8 mouse cellular contexts compared by ENCODE assay signal in the genomic region with DNA sequence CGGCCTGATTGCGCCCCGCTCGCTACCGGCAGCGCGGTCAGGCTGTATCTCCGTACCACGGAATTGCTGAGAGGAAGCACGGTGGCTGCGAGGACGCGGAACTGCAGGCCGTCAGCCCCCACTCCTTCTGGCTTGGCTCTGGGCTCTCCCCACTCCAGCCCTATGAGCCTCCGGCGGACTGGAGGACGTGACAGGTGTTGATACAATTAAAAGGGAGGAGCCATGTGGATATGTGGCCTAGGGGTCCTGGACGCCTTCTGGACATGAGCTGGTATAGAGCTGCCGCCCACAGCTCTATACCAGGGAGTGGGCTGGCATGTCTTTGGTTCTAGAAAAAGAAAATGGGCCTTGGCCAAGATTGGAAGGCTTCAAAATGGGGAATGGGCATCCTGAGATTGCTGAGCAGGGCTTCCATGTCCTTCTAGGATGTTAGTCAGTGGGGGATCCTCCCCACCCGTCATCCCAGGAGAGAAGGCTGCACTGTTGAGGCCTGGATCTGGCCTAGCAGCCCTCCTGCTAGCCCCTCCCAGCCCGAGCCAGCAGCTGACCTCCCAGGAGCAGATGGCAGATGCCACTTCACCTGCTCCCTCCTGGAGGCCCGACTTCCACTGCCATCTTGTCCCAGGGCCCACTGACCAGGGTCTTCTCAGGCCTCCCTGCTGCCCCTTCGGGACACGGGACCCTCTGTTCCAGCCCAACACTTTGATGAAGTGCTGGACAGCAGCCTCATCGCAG. TPM values are rescaled to one million over a fixed set of nuclear protein-coding genes. Genes with fewer than 3 reads are reported as not detected.
DNase-seq lines count a peak whose midpoint lies in the region; ATAC-seq and TF ChIP-seq lines count a peak whose summit lies in the region.

No protein-coding gene starts in this region.

- H3K36me3 ChIP-seq in heart, embryonic 14.5 days (ENCODE audit: control insufficient read depth, insufficient read depth, low read length), result no peaks in the 10 kb centered on the region
- no peaks in the 10 kb centered on the region for H3K36me3 ChIP-seq in E14TG2a.4 (ENCODE audit: insufficient read depth, low read length)
- H3K36me3 ChIP-seq in hindbrain, postnatal 0 days (ENCODE audit: insufficient read depth, low read length), result no peaks in the 10 kb centered on the region
- H3K36me3 ChIP-seq in neural tube, embryonic 12.5 days, result peaks cover 3% of the 10 kb centered on the region; the same call in 1 of the 2 replicates

- H3K9me3 ChIP-seq in heart, embryonic 14.5 days (ENCODE audit: control insufficient read depth, low read length), result no peaks in the 10 kb centered on the region
- H3K9me3 ChIP-seq in E14TG2a.4 (ENCODE audit: low read length), result 0 out of 2 replicates have a peak, but pooled peaks cover 8% of the 10 kb centered on the region
- H3K9me3 ChIP-seq in hindbrain, postnatal 0 days (ENCODE audit: low read length), result no peaks in the 10 kb centered on the region
- no peaks in the 10 kb centered on the region for H3K9me3 ChIP-seq in neural tube, embryonic 12.5 days

- 10% methylated on average over 25 of the region's 25 CpGs for WGBS in heart, embryonic 14.5 days
- WGBS in hindbrain, postnatal 0 days, result 6% methylated on average over 24 of the region's 25 CpGs
- WGBS in neural tube, embryonic 12.5 days, result 7% methylated on average over 25 of the region's 25 CpGs

- no peak for TF ChIP-seq CTCF in E14TG2a.4 (conservative IDR thresholded peaks at IDR 0.05; ENCODE audit: low read length)
- TF ChIP-seq CTCF in hindbrain, postnatal 0 days (IDR thresholded peaks at IDR 0.05; ENCODE audit: low read depth), result 0 out of 2 replicates have a peak, but pooled peaks have one; percentile 15

- H3K9ac ChIP-seq in heart, embryonic 14.5 days (ENCODE audit: low read length), result peak overlapping the region; percentile 70
- H3K9ac ChIP-seq in hindbrain, postnatal 0 days (replicated peaks; ENCODE audit: low read length), result peak overlapping the region; percentile 89
- peak overlapping the region; percentile 87 for H3K9ac ChIP-seq in neural tube, embryonic 12.5 days

- no peak overlapping the region for H3K27ac ChIP-seq in heart, embryonic 14.5 days (replicated peaks in 1 of 2; ENCODE audit: control insufficient read depth in 1 of 2, insufficient read depth in 1 of 2, low read depth in 2 of 2, low read length in 2 of 2)
- H3K27ac ChIP-seq in hindbrain, postnatal 0 days, result peak overlapping the region; percentile 94
- peak overlapping the region; percentile 90 for H3K27ac ChIP-seq in neural tube, embryonic 12.5 days

- H3K4me3 ChIP-seq in heart, embryonic 14.5 days (ENCODE audit: control insufficient read depth in 1 of 2, insufficient read depth in 1 of 2, low read depth in 1 of 2, low read length in 2 of 2), result peak overlapping the region; percentile 41 to 64
- peak overlapping the region; percentile 92 for H3K4me3 ChIP-seq in E14TG2a.4 (replicated peaks; ENCODE audit: low read length)
- peak overlapping the region; percentile 68 for H3K4me3 ChIP-seq in hindbrain, postnatal 0 days (ENCODE audit: low read length)
- peak overlapping the region; percentile 77 for H3K4me3 ChIP-seq in neural tube, embryonic 12.5 days

- peak overlapping the region; percentile 96 for H3K4me2 ChIP-seq in heart, embryonic 14.5 days (ENCODE audit: low read length)
- peak overlapping the region; percentile 75 for H3K4me2 ChIP-seq in hindbrain, postnatal 0 days (ENCODE audit: low read depth, low read length)
- H3K4me2 ChIP-seq in neural tube, embryonic 12.5 days (replicated peaks), result peak overlapping the region; percentile 86

- H3K4me1 ChIP-seq in heart, embryonic 14.5 days (ENCODE audit: control insufficient read depth in 2 of 2, insufficient read depth in 2 of 2, low read length in 2 of 2), result peaks cover 0 to 10% of the 10 kb centered on the region in 2 experiments; a peak in 1 of 4 replicates
- peaks cover 18% of the 10 kb centered on the region for H3K4me1 ChIP-seq in E14TG2a.4 (replicated peaks; ENCODE audit: low read depth, low read length)
- H3K4me1 ChIP-seq in hindbrain, postnatal 0 days (ENCODE audit: insufficient read depth, low read length), result peaks cover 26% of the 10 kb centered on the region
- H3K4me1 ChIP-seq in neural tube, embryonic 12.5 days, result peaks cover 36% of the 10 kb centered on the region

- ATAC-seq in heart, embryonic 14.5 days (ENCODE audit: insufficient number of reproducible peaks, insufficient read depth, low FRiP score, low read depth), result no peak
- ATAC-seq in hindbrain, postnatal 0 days, result peak; percentile 63
- ATAC-seq in neural tube, embryonic 12.5 days (ENCODE audit: low FRiP score, low read depth), result peak; percentile 61

- intact Hi-C loops in heart, postnatal 25 days (cut with DNase I), result loop anchor here (10.0 kb wide), 1 partner anchor 335 kb away; no protein-coding TSS in a partner anchor

- DNase-seq in heart, postnatal 25 days (ENCODE audit: low spot score), result no peak
- DNase-seq in cerebellum, postnatal 14 days, result peak; percentile 78 to 80
- DNase-seq in hindbrain, postnatal 0 days (ENCODE audit: low spot score), result peak; percentile 61
- DNase-seq in layer of hippocampus, adult 9-11 months, result no peak
- no peak for DNase-seq in lung, postnatal 4 days

- peaks cover 57% of the 10 kb centered on the region for H3K27me3 ChIP-seq in heart, embryonic 14.5 days (ENCODE audit: control insufficient read depth, insufficient read depth, low read length)
- H3K27me3 ChIP-seq in E14TG2a.4 (ENCODE audit: insufficient read depth, low read length), result peaks cover 71% of the 10 kb centered on the region
- no peaks in the 10 kb centered on the region for H3K27me3 ChIP-seq in hindbrain, postnatal 0 days (ENCODE audit: insufficient read depth, low read length)
- peaks cover 12% of the 10 kb centered on the region for H3K27me3 ChIP-seq in neural tube, embryonic 12.5 days (replicated peaks)

RNA-seq across cellular contexts. Expression of a gene that starts 0.9 kb away (rescaled TPM):
- polyA plus RNA-seq in heart, embryonic 14.5 days (2014; fragmentation: Nextera tagmentation; extraction: Ambion mirVana), result 0.85 and 1.1 TPM in 2 replicates
- 1 to 10 TPM; 1.2 to 1.3 TPM for total RNA-seq in heart, postnatal 25 days (2021)
- total RNA-seq in hindbrain, postnatal 0 days (2014; rRNA removed), result 143 and 146 TPM in 2 replicates
- 44.0 and 45.8 TPM in 2 replicates for polyA plus RNA-seq in hindbrain, postnatal 0 days (2015; fragmentation: Nextera tagmentation; extraction: Ambion mirVana)
- polyA plus RNA-seq in neural tube, embryonic 12.5 days (2016; fragmentation: Nextera tagmentation; extraction: Ambion mirVana), result 25.8 and 27.0 TPM in 2 replicates

RNA-seq across cellular contexts. Expression of a gene that starts 12.8 kb away (rescaled TPM):
- polyA plus RNA-seq in heart, embryonic 14.5 days (2014; fragmentation: Nextera tagmentation; extraction: Ambion mirVana), result 3.3 and 10.1 TPM in 2 replicates
- 10 to 100 TPM; 74.4 to 75.1 TPM for total RNA-seq in heart, postnatal 25 days (2021)
- 500 and 557 TPM in 2 replicates for total RNA-seq in hindbrain, postnatal 0 days (2014; rRNA removed)
- polyA plus RNA-seq in hindbrain, postnatal 0 days (2015; fragmentation: Nextera tagmentation; extraction: Ambion mirVana), result 102 and 116 TPM in 2 replicates
- polyA plus RNA-seq in neural tube, embryonic 12.5 days (2016; fragmentation: Nextera tagmentation; extraction: Ambion mirVana), result 80.7 and 92.0 TPM in 2 replicates

RNA-seq across cellular contexts. Expression of a gene that starts 13.7 kb away (rescaled TPM):
- polyA plus RNA-seq in heart, embryonic 14.5 days (2014; fragmentation: Nextera tagmentation; extraction: Ambion mirVana), result 15.2 and 17.3 TPM in 2 replicates
- total RNA-seq in heart, postnatal 25 days (2021), result 10 to 100 TPM; 10.2 to 10.6 TPM
- 31.3 and 39.7 TPM in 2 replicates for total RNA-seq in hindbrain, postnatal 0 days (2014; rRNA removed)
- 21.0 and 22.6 TPM in 2 replicates for polyA plus RNA-seq in hindbrain, postnatal 0 days (2015; fragmentation: Nextera tagmentation; extraction: Ambion mirVana)
- 27.6 and 28.6 TPM in 2 replicates for polyA plus RNA-seq in neural tube, embryonic 12.5 days (2016; fragmentation: Nextera tagmentation; extraction: Ambion mirVana)

RNA-seq across cellular contexts. Expression of a gene that starts 14.3 kb away (rescaled TPM):
- polyA plus RNA-seq in heart, embryonic 14.5 days (2014; fragmentation: Nextera tagmentation; extraction: Ambion mirVana), result not detected in 2 replicates
- under 1 TPM in 1 of 2 experiments, not detected in 1; 0.53 TPM for total RNA-seq in heart, postnatal 25 days (2021)
- 0.31 TPM in 1 of 2 replicates, not detected in the other for total RNA-seq in hindbrain, postnatal 0 days (2014; rRNA removed)
- polyA plus RNA-seq in hindbrain, postnatal 0 days (2015; fragmentation: Nextera tagmentation; extraction: Ambion mirVana), result 2.0 and 3.9 TPM in 2 replicates
- 1.0 and 1.9 TPM in 2 replicates for polyA plus RNA-seq in neural tube, embryonic 12.5 days (2016; fragmentation: Nextera tagmentation; extraction: Ambion mirVana)

RNA-seq across cellular contexts. Expression of a gene that starts 17.1 kb away (rescaled TPM):
- 58.4 and 76.0 TPM in 2 replicates for polyA plus RNA-seq in heart, embryonic 14.5 days (2014; fragmentation: Nextera tagmentation; extraction: Ambion mirVana)
- 10 to 100 TPM; 35.4 to 36.0 TPM for total RNA-seq in heart, postnatal 25 days (2021)
- 80.6 and 101 TPM in 2 replicates for total RNA-seq in hindbrain, postnatal 0 days (2014; rRNA removed)
- polyA plus RNA-seq in hindbrain, postnatal 0 days (2015; fragmentation: Nextera tagmentation; extraction: Ambion mirVana), result 117 and 121 TPM in 2 replicates
- 75.3 and 84.6 TPM in 2 replicates for polyA plus RNA-seq in neural tube, embryonic 12.5 days (2016; fragmentation: Nextera tagmentation; extraction: Ambion mirVana)

Comparison
In these comparisons a context has a peak if more than half of its experiments do, and no peak if none do; other contexts are left out.
1. H3K27ac ChIP-seq: peak in hindbrain, postnatal 0 days (single experiment) and neural tube, embryonic 12.5 days (single experiment); none in heart, embryonic 14.5 days (0 of 2).
2. DNase-seq: peak in cerebellum, postnatal 14 days (2 of 2) and hindbrain, postnatal 0 days (single experiment); none in heart, postnatal 25 days (single experiment), layer of hippocampus, adult 9-11 months (single experiment) and lung, postnatal 4 days (0 of 2).
3. RNA of a gene that starts 0.9 kb away (polyA plus RNA-seq): 44.0 to 45.8 TPM in hindbrain, postnatal 0 days and 25.8 to 27.0 TPM in neural tube, embryonic 12.5 days; 0.85 to 1.1 TPM in heart, embryonic 14.5 days; every median in the first group is over 10 times any median in the second.
4. Peak in every context shown above with its lines, with median percentiles within 50 percentile points of each other: H3K4me2 ChIP-seq, H3K4me3 ChIP-seq and H3K9ac ChIP-seq.